Mouse (Mus musculus) CH12.LX (cell line): Measurements from ENCODE around the gene Fhl3. TPM values are rescaled to one million over a fixed set of nuclear protein-coding genes. Genes with fewer than 3 reads are reported as not detected.

Source experiments
- DNase-seq: peaks from one replicate; pipeline ENCODE4 v3.0.0-alpha.2; 2013; ENCODE audit errors: extremely low read depth
- H3K27ac ChIP-seq: 2 replicates; pipeline ENCODE4 v1.5.1; 2012; ENCODE audit warnings: low read depth, mild to moderate bottlenecking, control low read depth, moderate library complexity; ENCODE audit not compliant: insufficient read depth
- H3K27me3 ChIP-seq: replicated peaks from 2 replicates; pipeline ENCODE3; 2012; ENCODE audit warnings: inconsistent platforms
- H3K36me3 ChIP-seq, 2 experiments: replicated peaks in 1 of 2; 2 replicates each; pipeline versions ENCODE3 to v1.6.1; 2012; ENCODE audit warnings: inconsistent platforms in 1 of 2, low read length in 1 of 2, mild to moderate bottlenecking in 1 of 2, mixed read lengths in 1 of 2, moderate library complexity in 1 of 2; ENCODE audit not compliant: control insufficient read depth in 1 of 2, insufficient read depth in 1 of 2
- H3K4me1 ChIP-seq, 2 experiments: 2 replicates each; pipeline ENCODE4 v1.6.1; 2012; ENCODE audit warnings: inconsistent platforms in 1 of 2, moderate library complexity in 1 of 2; ENCODE audit not compliant: insufficient read depth in 2 of 2, control insufficient read depth in 1 of 2
- H3K4me2 ChIP-seq: 2 replicates; pipeline ENCODE4 v1.6.1; 2012; ENCODE audit warnings: low read depth, mild to moderate bottlenecking, control low read depth; ENCODE audit not compliant: poor library complexity, insufficient read depth, severe bottlenecking
- H3K4me3 ChIP-seq, 3 experiments: fragments of 150-350 bp in 1 of 3; sonication (generic) in 1 of 3; replicated peaks in 1 of 3; 2 replicates each; pipeline versions ENCODE3 to v1.5.1; 2011 to 2012; ENCODE audit warnings: low read depth in 2 of 3, low read length in 2 of 3, mild to moderate bottlenecking in 2 of 3, moderate library complexity in 2 of 3, control low read depth in 1 of 3, improper control_type of control experiment in 1 of 3, inconsistent platforms in 1 of 3, mixed read lengths in 1 of 3; ENCODE audit not compliant: poor library complexity in 1 of 3
- H3K79me2 ChIP-seq: replicated peaks from 2 replicates; pipeline ENCODE4 v1.6.1; 2012; ENCODE audit warnings: mild to moderate bottlenecking, moderate library complexity; ENCODE audit not compliant: control insufficient read depth, poor library complexity, insufficient read depth, severe bottlenecking; ENCODE audit errors: extremely low read depth
- H3K9ac ChIP-seq: 2 replicates; pipeline ENCODE4 v1.6.1; 2012; ENCODE audit warnings: low read depth, mild to moderate bottlenecking, control low read depth, moderate library complexity; ENCODE audit not compliant: insufficient read depth
- H3K9me3 ChIP-seq: replicated peaks from 2 replicates; pipeline ENCODE3; 2012; ENCODE audit warnings: low read length, inconsistent platforms, mixed read lengths
- CTCF ChIP-seq, 2 experiments: IDR thresholded peaks in 1 of 2; conservative IDR thresholded peaks in 1 of 2; 2 replicates each; pipeline ENCODE4 v1.5.1; 2011 to 2012; ENCODE audit warnings: low read depth in 2 of 2, low read length in 2 of 2, improper control_type of control experiment in 1 of 2, inconsistent platforms in 1 of 2, mild to moderate bottlenecking in 1 of 2, moderate library complexity in 1 of 2
- EP300 ChIP-seq: IDR thresholded peaks from 2 replicates; pipeline ENCODE4 v1.6.1; 2011; ENCODE audit warnings: low read length, improper control_type of control experiment
- ETS1 ChIP-seq: conservative IDR thresholded peaks from 2 replicates; pipeline ENCODE4 v1.6.1; 2012; ENCODE audit warnings: low read depth, mild to moderate bottlenecking, inconsistent platforms, low read length, improper control_type of control experiment, moderate library complexity
- MEF2A ChIP-seq: IDR thresholded peaks from 2 replicates; pipeline ENCODE4 v1.6.1; 2014; ENCODE audit warnings: low read depth, mild to moderate bottlenecking, inconsistent platforms, low read length, improper control_type of control experiment, borderline replicate concordance
- dilution Hi-C: fragments of 300-500 bp; cut with MboI; formaldehyde crosslinking; loops from 2 replicates; pipeline ENCODE4 v1.14.3; 2020; ENCODE audit warnings: low sequenced_read_pairs; ENCODE audit not compliant: extremely low pct_unique_long_range_greater_than_20kb, extremely low pct_ligation_motif_present
- in situ Hi-C: fragments of 300-500 bp; cut with MboI; formaldehyde crosslinking; loops from 3 replicates; pipeline ENCODE4 v1.14.3; 2019; ENCODE audit warnings: low sequenced_read_pairs, low pct_ligation_motif_present, low pct_unique_long_range_greater_than_20kb, mixed read lengths
- polyA plus RNA-seq: library from polyadenylated mRNA; unstranded; fragments of >175 nt; gene quantifications from 2 replicates; pipeline ENCODE4 v1.2.1, GENCODE M21; 2012; ENCODE audit warnings: low read depth; ENCODE audit not compliant: insufficient read length
- total RNA-seq, 2 experiments: library from RNA; depleted of rRNA; stranded (reverse); fragments of 300-350 nt in 1 of 2; fragments of >200 nt in 1 of 2; gene quantifications; 2 replicates each; pipeline ENCODE4 v1.2.3; 2012 to 2014

Fhl3 gene
- total and polyA plus RNA-seq, 3 experiments, result 4.1 to 20.8 (median 10.8) TPM

GRCm38 (mm10) chr4:124755526-124755925 is 55.0 kb downstream of the Fhl3 start:
- TF ChIP-seq ETS1 (peak; percentile 28; the same call in 1 of the 2 replicates), EP300 (peak; percentile 34; the same call in 1 of the 2 replicates), CTCF (conservative IDR thresholded peaks at IDR 0.05 in 1 of 2, IDR thresholded peaks at IDR 0.05 in 1 of 2; ENCODE audit: low read depth in 2 of 2, low read length in 2 of 2) (no peak), MEF2A (peak; percentile 34; the same call in 1 of the 2 replicates)
- Histone ChIP-seq H3K27me3 (no peaks in the 10 kb centered on the region), H3K4me2 (no peak overlapping the region), H3K36me3 (peaks cover 22 to 58% of the 10 kb centered on the region in 2 experiments), H3K9ac (no peak overlapping the region), H3K27ac (no peak overlapping the region), H3K79me2 (peaks cover 57% of the 10 kb centered on the region), H3K9me3 (no peaks in the 10 kb centered on the region), H3K4me1 (peaks cover 20 to 51% of the 10 kb centered on the region in 2 experiments), H3K4me3 (no peak overlapping the region)
- peak; percentile 40 for DNase-seq
- in situ Hi-C loops, result loop anchor here (25.0 kb wide), 1 partner anchor 307 kb away; the partner anchor contains the start of genes Dnali1 and Snip1
- dilution Hi-C loops, result no loop called here

Other genes with a start within 250 kb of the Fhl3 start
- not detected in 2 replicates for gene 3100002H09Rik, start 89.9 kb upstream of the Fhl3 start, total RNA-seq (2012; rRNA removed)
- not detected in 2 replicates for gene 3100002H09Rik, start 89.9 kb upstream of the Fhl3 start, total RNA-seq (2014; rRNA removed)
- not detected in 2 replicates for gene 3100002H09Rik, start 89.9 kb upstream of the Fhl3 start, polyA plus RNA-seq
- gene Pou3f1, start 43.9 kb upstream of the Fhl3 start, total RNA-seq (2012; rRNA removed), result not detected in 2 replicates
- gene Pou3f1, start 43.9 kb upstream of the Fhl3 start, total RNA-seq (2014; rRNA removed), result not detected in 2 replicates
- not detected in 2 replicates for gene Pou3f1, start 43.9 kb upstream of the Fhl3 start, polyA plus RNA-seq
- gene Utp11, start 7.1 kb upstream of the Fhl3 start, total RNA-seq (2012; rRNA removed), result 52.7 and 63.2 TPM in 2 replicates
- 78.1 and 84.4 TPM in 2 replicates for gene Utp11, start 7.1 kb upstream of the Fhl3 start, total RNA-seq (2014; rRNA removed)
- gene Utp11, start 7.1 kb upstream of the Fhl3 start, polyA plus RNA-seq, result 102 and 107 TPM in 2 replicates
- 100 and 129 TPM in 2 replicates for gene Sf3a3, start 14.1 kb downstream of the Fhl3 start, total RNA-seq (2012; rRNA removed)
- 122 and 146 TPM in 2 replicates for gene Sf3a3, start 14.1 kb downstream of the Fhl3 start, total RNA-seq (2014; rRNA removed)
- gene Sf3a3, start 14.1 kb downstream of the Fhl3 start, polyA plus RNA-seq, result 134 and 156 TPM in 2 replicates
- 25.9 and 26.2 TPM in 2 replicates for gene Inpp5b, start 41.1 kb downstream of the Fhl3 start, total RNA-seq (2012; rRNA removed)
- gene Inpp5b, start 41.1 kb downstream of the Fhl3 start, total RNA-seq (2014; rRNA removed), result 30.2 and 34.0 TPM in 2 replicates
- gene Inpp5b, start 41.1 kb downstream of the Fhl3 start, polyA plus RNA-seq, result 21.1 and 25.6 TPM in 2 replicates
- gene Mtf1, start 101.4 kb downstream of the Fhl3 start, total RNA-seq (2012; rRNA removed), result 9.8 and 12.6 TPM in 2 replicates
- gene Mtf1, start 101.4 kb downstream of the Fhl3 start, total RNA-seq (2014; rRNA removed), result 6.8 and 9.5 TPM in 2 replicates
- 17.7 and 19.8 TPM in 2 replicates for gene Mtf1, start 101.4 kb downstream of the Fhl3 start, polyA plus RNA-seq
- 87.6 and 96.8 TPM in 2 replicates for gene Yrdc, start 150.0 kb downstream of the Fhl3 start, total RNA-seq (2012; rRNA removed)
- gene Yrdc, start 150.0 kb downstream of the Fhl3 start, total RNA-seq (2014; rRNA removed), result 160 and 171 TPM in 2 replicates
- 86.7 and 86.8 TPM in 2 replicates for gene Yrdc, start 150.0 kb downstream of the Fhl3 start, polyA plus RNA-seq
- 29.0 and 32.0 TPM in 2 replicates for gene 1110065P20Rik, start 150.5 kb downstream of the Fhl3 start, total RNA-seq (2012; rRNA removed)
- 22.6 and 28.5 TPM in 2 replicates for gene 1110065P20Rik, start 150.5 kb downstream of the Fhl3 start, total RNA-seq (2014; rRNA removed)
- gene 1110065P20Rik, start 150.5 kb downstream of the Fhl3 start, polyA plus RNA-seq, result 16.7 and 20.4 TPM in 2 replicates
- 0.08 and 0.13 TPM in 2 replicates for gene Maneal, start 161.5 kb downstream of the Fhl3 start, total RNA-seq (2012; rRNA removed)
- not detected in 2 replicates for gene Maneal, start 161.5 kb downstream of the Fhl3 start, total RNA-seq (2014; rRNA removed)
- not detected in 2 replicates for gene Maneal, start 161.5 kb downstream of the Fhl3 start, polyA plus RNA-seq
- gene Epha10, start 180.2 kb downstream of the Fhl3 start, total RNA-seq (2012; rRNA removed), result not detected in 2 replicates
- not detected in 2 replicates for gene Epha10, start 180.2 kb downstream of the Fhl3 start, total RNA-seq (2014; rRNA removed)
- not detected in 2 replicates for gene Epha10, start 180.2 kb downstream of the Fhl3 start, polyA plus RNA-seq
- gene 9930104L06Rik, start 236.3 kb downstream of the Fhl3 start, total RNA-seq (2012; rRNA removed), result 12.3 and 14.5 TPM in 2 replicates
- gene 9930104L06Rik, start 236.3 kb downstream of the Fhl3 start, total RNA-seq (2014; rRNA removed), result 10.7 and 14.8 TPM in 2 replicates
- 15.3 and 15.9 TPM in 2 replicates for gene 9930104L06Rik, start 236.3 kb downstream of the Fhl3 start, polyA plus RNA-seq
- 101 and 111 TPM in 2 replicates for gene Cdca8, start 238.6 kb downstream of the Fhl3 start, total RNA-seq (2012; rRNA removed)
- gene Cdca8, start 238.6 kb downstream of the Fhl3 start, total RNA-seq (2014; rRNA removed), result 55.2 and 58.8 TPM in 2 replicates
- gene Cdca8, start 238.6 kb downstream of the Fhl3 start, polyA plus RNA-seq, result 174 and 188 TPM in 2 replicates